Mouse (Mus musculus): ENCODE data around the gene Gm13119. TPM values are rescaled to one million over a fixed set of nuclear protein-coding genes. Genes with fewer than 3 reads are reported as not detected.
"Not testable (repeated sequence)": the region's sequence is repeated elsewhere in the genome, so short reads cannot be mapped to it uniquely, and the experiment has no call there.

Gm13119 gene
- not detected in 2 replicates for polyA plus RNA-seq (2015; fragmentation: Nextera tagmentation; extraction: Ambion mirVana)

- not testable (repeated sequence) for H3K9ac ChIP-seq (ENCODE audit: low read depth, low read length); H3K27ac ChIP-seq (ENCODE audit: low read length); ATAC-seq; H3K4me1 ChIP-seq (ENCODE audit: control insufficient read depth, insufficient read depth, low read length); H3K27me3 ChIP-seq (replicated peaks; ENCODE audit: control insufficient read depth, insufficient read depth, low read length); H3K36me3 ChIP-seq (ENCODE audit: control insufficient read depth, insufficient read depth, low read length); H3K4me3 ChIP-seq (ENCODE audit: low read length); H3K9me3 ChIP-seq (ENCODE audit: control insufficient read depth, low read length); H3K4me2 ChIP-seq (ENCODE audit: low read depth, low read length)
- WGBS = 89% methylated on average over 3 of the region's 3 CpGs
These were observed at the start of gene Gm13119 for GRCm38 (mm10) chr4:144357642-144358041. Gene Gm13119, plus strand, starts transcription at chr4:144357942.

GRCm38 (mm10) chr4:144312666-144313460 lies 44.9 kb upstream of the Gm13119 start:
- not testable (repeated sequence) for H3K9me3 ChIP-seq (ENCODE audit: control insufficient read depth, low read length); H3K4me3 ChIP-seq (ENCODE audit: low read length)
- 72% methylated on average over 2 of the region's 2 CpGs for WGBS

GRCm38 (mm10) chr4:144329949-144330348 lies 27.8 kb upstream of the Gm13119 start, which contains the start of gene Gm13128:
Gene Gm13128, plus strand, starts transcription at chr4:144330249.
- H3K4me2 ChIP-seq (ENCODE audit: low read depth, low read length); H3K9ac ChIP-seq (ENCODE audit: low read depth, low read length); H3K27ac ChIP-seq (ENCODE audit: low read length); H3K4me3 ChIP-seq (ENCODE audit: low read length); ATAC-seq; H3K4me1 ChIP-seq (ENCODE audit: control insufficient read depth, insufficient read depth, low read length); H3K27me3 ChIP-seq (replicated peaks; ENCODE audit: control insufficient read depth, insufficient read depth, low read length); H3K36me3 ChIP-seq (ENCODE audit: control insufficient read depth, insufficient read depth, low read length); H3K9me3 ChIP-seq (ENCODE audit: control insufficient read depth, low read length): not testable (repeated sequence)
- 52% methylated on average over 4 of the region's 4 CpGs for WGBS

More at GRCm38 (mm10) chr4:144312666-144313460, 44.9 kb upstream of the Gm13119 start:
- H3K27me3 ChIP-seq (replicated peaks; ENCODE audit: control insufficient read depth, insufficient read depth, low read length); H3K4me2 ChIP-seq (ENCODE audit: low read depth, low read length); H3K9ac ChIP-seq (ENCODE audit: low read depth, low read length); H3K27ac ChIP-seq (ENCODE audit: low read length); H3K4me1 ChIP-seq (ENCODE audit: control insufficient read depth, insufficient read depth, low read length); ATAC-seq; H3K36me3 ChIP-seq (ENCODE audit: control insufficient read depth, insufficient read depth, low read length): not testable (repeated sequence)

- H3K27ac ChIP-seq (ENCODE audit: low read length); H3K4me3 ChIP-seq (ENCODE audit: low read length); H3K36me3 ChIP-seq (ENCODE audit: control insufficient read depth, insufficient read depth, low read length); H3K27me3 ChIP-seq (replicated peaks; ENCODE audit: control insufficient read depth, insufficient read depth, low read length); H3K9ac ChIP-seq (ENCODE audit: low read depth, low read length); H3K9me3 ChIP-seq (ENCODE audit: control insufficient read depth, low read length); ATAC-seq; H3K4me2 ChIP-seq (ENCODE audit: low read depth, low read length); H3K4me1 ChIP-seq (ENCODE audit: control insufficient read depth, insufficient read depth, low read length): not testable (repeated sequence)
- 88% methylated on average over 2 of the region's 3 CpGs for WGBS
These were observed 21.9 kb upstream of the Gm13119 start for GRCm38 (mm10) chr4:144335856-144336255.

GRCm38 (mm10) chr4:144377911-144378310 lies 20.2 kb downstream of the Gm13119 start, which contains the start of gene Pramef20:
Gene Pramef20, minus strand, starts transcription at chr4:144377933.
- ATAC-seq = no peak
- Histone ChIP-seq H3K27me3 (replicated peaks; ENCODE audit: control insufficient read depth, insufficient read depth, low read length) (no peaks in the 10 kb centered on the region), H3K4me3 (ENCODE audit: low read length) (no peak within 1 kb of the TSS), H3K4me1 (ENCODE audit: control insufficient read depth, insufficient read depth, low read length) (no peaks in the 10 kb centered on the region), H3K27ac (ENCODE audit: low read length) (no peak within 1 kb of the TSS), H3K9me3 (ENCODE audit: control insufficient read depth, low read length) (no peaks in the 10 kb centered on the region), H3K4me2 (ENCODE audit: low read depth, low read length) (no peak within 1 kb of the TSS), H3K9ac (ENCODE audit: low read depth, low read length) (no peak within 1 kb of the TSS), H3K36me3 (ENCODE audit: control insufficient read depth, insufficient read depth, low read length) (no peaks in the 10 kb centered on the region)
- 48% methylated on average over 2 of the region's 2 CpGs for WGBS

- Histone ChIP-seq H3K27me3 (replicated peaks; ENCODE audit: control insufficient read depth, insufficient read depth, low read length) (no peaks in the 10 kb centered on the region), H3K36me3 (ENCODE audit: control insufficient read depth, insufficient read depth, low read length) (no peaks in the 10 kb centered on the region), H3K4me2 (ENCODE audit: low read depth, low read length) (no peak overlapping the region), H3K4me1 (ENCODE audit: control insufficient read depth, insufficient read depth, low read length) (no peaks in the 10 kb centered on the region), H3K27ac (ENCODE audit: low read length) (no peak overlapping the region), H3K9ac (ENCODE audit: low read depth, low read length) (no peak overlapping the region), H3K4me3 (ENCODE audit: low read length) (no peak overlapping the region), H3K9me3 (ENCODE audit: control insufficient read depth, low read length) (no peaks in the 10 kb centered on the region)
- WGBS = 27% methylated on average over 3 of the region's 3 CpGs
- no peak for ATAC-seq
These were observed 38.6 kb downstream of the Gm13119 start for GRCm38 (mm10) chr4:144396316-144396715.

GRCm38 (mm10) chr4:144402712-144403111 lies 45.0 kb downstream of the Gm13119 start:
- Histone ChIP-seq H3K9me3 (ENCODE audit: control insufficient read depth, low read length) (no peaks in the 10 kb centered on the region), H3K4me2 (ENCODE audit: low read depth, low read length) (no peak overlapping the region), H3K4me3 (ENCODE audit: low read length) (no peak overlapping the region), H3K27me3 (replicated peaks; ENCODE audit: control insufficient read depth, insufficient read depth, low read length) (no peaks in the 10 kb centered on the region), H3K27ac (ENCODE audit: low read length) (no peak overlapping the region), H3K36me3 (ENCODE audit: control insufficient read depth, insufficient read depth, low read length) (no peaks in the 10 kb centered on the region), H3K9ac (ENCODE audit: low read depth, low read length) (no peak overlapping the region), H3K4me1 (ENCODE audit: control insufficient read depth, insufficient read depth, low read length) (peaks cover 5% of the 10 kb centered on the region; the same call in 1 of the 2 replicates)
- 39% methylated on average over 4 of the region's 4 CpGs for WGBS
- ATAC-seq = no peak

GRCm38 (mm10) chr4:144404456-144405086 lies 46.8 kb downstream of the Gm13119 start:
- no peaks in the 10 kb centered on the region for H3K36me3 ChIP-seq (ENCODE audit: control insufficient read depth, insufficient read depth, low read length)
- H3K9me3 ChIP-seq (ENCODE audit: control insufficient read depth, low read length) = no peaks in the 10 kb centered on the region
- peak; percentile 93 for ATAC-seq
- peak overlapping the region; percentile 44 for H3K4me3 ChIP-seq (ENCODE audit: low read length)
- H3K4me2 ChIP-seq (ENCODE audit: low read depth, low read length) = peak overlapping the region; percentile 64
- H3K27ac ChIP-seq (ENCODE audit: low read length) = no peak overlapping the region
- peak overlapping the region; percentile 55; the same call in 1 of the 2 replicates for H3K9ac ChIP-seq (ENCODE audit: low read depth, low read length)
- peaks cover 5% of the 10 kb centered on the region; the same call in 1 of the 2 replicates for H3K4me1 ChIP-seq (ENCODE audit: control insufficient read depth, insufficient read depth, low read length)
- no peaks in the 10 kb centered on the region for H3K27me3 ChIP-seq (replicated peaks; ENCODE audit: control insufficient read depth, insufficient read depth, low read length)
- 4% methylated on average over 17 of the region's 17 CpGs for WGBS

GRCm38 (mm10) chr4:144406261-144406660 lies 48.5 kb downstream of the Gm13119 start:
- Histone ChIP-seq H3K9me3 (ENCODE audit: control insufficient read depth, low read length) (no peaks in the 10 kb centered on the region), H3K36me3 (ENCODE audit: control insufficient read depth, insufficient read depth, low read length) (no peaks in the 10 kb centered on the region), H3K27ac (ENCODE audit: low read length) (no peak overlapping the region), H3K9ac (ENCODE audit: low read depth, low read length) (no peak overlapping the region), H3K4me2 (ENCODE audit: low read depth, low read length) (no peak overlapping the region), H3K4me1 (ENCODE audit: control insufficient read depth, insufficient read depth, low read length) (peaks cover 5% of the 10 kb centered on the region; the same call in 1 of the 2 replicates), H3K27me3 (replicated peaks; ENCODE audit: control insufficient read depth, insufficient read depth, low read length) (no peaks in the 10 kb centered on the region), H3K4me3 (ENCODE audit: low read length) (no peak overlapping the region)
- no peak for ATAC-seq
- 72% methylated on average over 3 of the region's 3 CpGs for WGBS

Data from intestine, embryonic 16.5 days (tissue).